Mouse (Mus musculus): ENCODE measurements around the gene Dcaf5. TPM values are rescaled to one million over a fixed set of nuclear protein-coding genes. Genes with fewer than 3 reads are reported as not detected.

Dcaf5 gene
- total and polyA plus RNA-seq, 3 experiments, result 8.2 to 13.2 (median 13.0) TPM

DNA sequence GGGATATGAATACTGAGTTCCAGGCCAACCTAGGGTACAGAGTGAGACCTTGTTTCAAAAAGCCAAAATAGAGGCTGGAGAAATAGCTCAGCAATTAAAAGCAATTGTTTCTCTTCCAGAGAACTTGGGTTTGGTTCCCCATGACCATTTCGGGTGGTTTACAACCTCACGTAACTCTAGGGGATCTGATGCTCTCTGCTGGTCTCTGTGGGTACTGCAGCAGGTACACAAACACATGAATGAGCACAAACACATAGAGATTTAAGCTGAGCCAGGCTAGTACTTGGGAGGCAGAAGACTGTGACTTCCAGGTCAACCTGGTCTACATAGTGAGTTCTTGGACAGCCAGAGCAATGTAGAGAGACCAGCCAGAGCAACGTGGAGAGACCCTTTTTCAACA lies 28.6 kb downstream of the Dcaf5 start:
- no peak overlapping the region for H3K9ac ChIP-seq (ENCODE audit: insufficient read depth, low read depth)
- DNase-seq (ENCODE audit: extremely low read depth), result peak; percentile 64
- H3K9me3 ChIP-seq (replicated peaks; ENCODE audit: low read length), result no peaks in the 10 kb centered on the region
- H3K4me3 ChIP-seq (replicated peaks in 1 of 3; ENCODE audit: low read depth in 2 of 3, low read length in 2 of 3, poor library complexity in 1 of 3), result no peak overlapping the region
- in situ Hi-C loops (cut with MboI; ENCODE audit: low pct_ligation_motif_present, low pct_unique_long_range_greater_than_20kb, low sequenced_read_pairs), result no loop called here
- no peaks in the 10 kb centered on the region for H3K4me1 ChIP-seq (ENCODE audit: control insufficient read depth in 1 of 2, insufficient read depth in 2 of 2)
- dilution Hi-C loops (cut with MboI; ENCODE audit: extremely low pct_ligation_motif_present, extremely low pct_unique_long_range_greater_than_20kb, low sequenced_read_pairs), result no loop called here
- TF ChIP-seq RAD21 (IDR thresholded peaks at IDR 0.05; ENCODE audit: low read depth, low read length), result peak; percentile 40
- TF ChIP-seq RCOR1 (conservative IDR thresholded peaks at IDR 0.05; ENCODE audit: low read depth, low read length), result no peak
- no peak for TF ChIP-seq TCF12 (IDR thresholded peaks at IDR 0.05; ENCODE audit: low read depth, low read length)
- no peak for TF ChIP-seq PAX5 (IDR thresholded peaks at IDR 0.05; ENCODE audit: low read length)
- TF ChIP-seq CTCF (conservative IDR thresholded peaks at IDR 0.05 in 1 of 2, IDR thresholded peaks at IDR 0.05 in 1 of 2; ENCODE audit: low read depth in 2 of 2, low read length in 2 of 2), result peak; percentile 67 to 70
- peak; percentile 56 for TF ChIP-seq SMC3 (IDR thresholded peaks at IDR 0.05; ENCODE audit: low read depth, low read length)
- H3K27ac ChIP-seq (ENCODE audit: insufficient read depth, low read depth), result no peak overlapping the region
- peaks cover 7% of the 10 kb centered on the region; the same call in 1 of the 2 replicates for H3K79me2 ChIP-seq (replicated peaks; ENCODE audit: control insufficient read depth, extremely low read depth, insufficient read depth, poor library complexity, severe bottlenecking)
- H3K36me3 ChIP-seq (replicated peaks in 1 of 2; ENCODE audit: control insufficient read depth in 1 of 2, insufficient read depth in 1 of 2, low read length in 1 of 2), result peaks cover 20 to 68% of the 10 kb centered on the region in 2 experiments
- no peaks in the 10 kb centered on the region for H3K27me3 ChIP-seq (replicated peaks)
- no peak overlapping the region for H3K4me2 ChIP-seq (ENCODE audit: insufficient read depth, low read depth, poor library complexity, severe bottlenecking)

DNA sequence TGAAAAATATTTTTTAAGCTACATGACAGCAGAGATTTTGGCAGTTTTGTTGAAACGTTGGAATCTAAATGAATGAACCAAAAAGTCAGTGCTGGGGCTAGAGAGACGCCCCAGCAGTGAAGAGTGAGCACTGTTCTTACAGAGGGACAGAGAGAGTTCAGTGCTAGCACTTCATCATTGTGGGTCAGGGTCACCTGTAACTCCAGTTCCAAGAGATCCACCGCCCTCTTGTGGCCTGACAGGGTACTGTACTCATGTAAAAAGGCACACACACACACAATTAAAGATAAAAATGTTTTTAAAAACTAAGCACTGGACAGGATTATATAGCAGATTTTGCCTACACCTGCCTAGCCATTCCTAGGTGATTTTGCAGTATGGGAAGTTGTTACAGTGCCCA lies 29.8 kb downstream of the Dcaf5 start:
- H3K79me2 ChIP-seq (replicated peaks; ENCODE audit: control insufficient read depth, extremely low read depth, insufficient read depth, poor library complexity, severe bottlenecking), result peaks cover 7% of the 10 kb centered on the region; the same call in 1 of the 2 replicates
- H3K4me1 ChIP-seq (ENCODE audit: control insufficient read depth in 1 of 2, insufficient read depth in 2 of 2), result no peaks in the 10 kb centered on the region
- no peak for TF ChIP-seq UBTF (IDR thresholded peaks at IDR 0.05; ENCODE audit: low read depth, low read length)
- peak; percentile 66 to 69 for TF ChIP-seq CTCF (conservative IDR thresholded peaks at IDR 0.05 in 1 of 2, IDR thresholded peaks at IDR 0.05 in 1 of 2; ENCODE audit: low read depth in 2 of 2, low read length in 2 of 2)
- no peak for TF ChIP-seq NRF1 (IDR thresholded peaks at IDR 0.05; ENCODE audit: low read depth, low read length)
- no peak for TF ChIP-seq RCOR1 (conservative IDR thresholded peaks at IDR 0.05; ENCODE audit: low read depth, low read length)
- TF ChIP-seq SMC3 (IDR thresholded peaks at IDR 0.05; ENCODE audit: low read depth, low read length), result peak; percentile 45
- TF ChIP-seq MAZ (IDR thresholded peaks at IDR 0.05; ENCODE audit: low read depth, low read length), result no peak
- no peak for TF ChIP-seq ZMIZ1 (IDR thresholded peaks at IDR 0.05; ENCODE audit: low read depth, low read length)
- peak; percentile 50 for TF ChIP-seq RAD21 (IDR thresholded peaks at IDR 0.05; ENCODE audit: low read depth, low read length)
- TF ChIP-seq ELF1 (IDR thresholded peaks at IDR 0.05; ENCODE audit: low read depth, low read length), result no peak
- no peak overlapping the region for H3K27ac ChIP-seq (ENCODE audit: insufficient read depth, low read depth)
- peaks cover 17 to 62% of the 10 kb centered on the region in 2 experiments for H3K36me3 ChIP-seq (replicated peaks in 1 of 2; ENCODE audit: control insufficient read depth in 1 of 2, insufficient read depth in 1 of 2, low read length in 1 of 2)
- no peak overlapping the region for H3K4me2 ChIP-seq (ENCODE audit: insufficient read depth, low read depth, poor library complexity, severe bottlenecking)
- H3K9me3 ChIP-seq (replicated peaks; ENCODE audit: low read length), result no peaks in the 10 kb centered on the region
- no peaks in the 10 kb centered on the region for H3K27me3 ChIP-seq (replicated peaks)
- DNase-seq (ENCODE audit: extremely low read depth), result peak; percentile 52
- H3K4me3 ChIP-seq (replicated peaks in 1 of 3; ENCODE audit: low read depth in 2 of 3, low read length in 2 of 3, poor library complexity in 1 of 3), result no peak overlapping the region
- no peak overlapping the region for H3K9ac ChIP-seq (ENCODE audit: insufficient read depth, low read depth)
- in situ Hi-C loops (cut with MboI; ENCODE audit: low pct_ligation_motif_present, low pct_unique_long_range_greater_than_20kb, low sequenced_read_pairs) (no loop called here), dilution Hi-C loops (cut with MboI; ENCODE audit: extremely low pct_ligation_motif_present, extremely low pct_unique_long_range_greater_than_20kb, low sequenced_read_pairs) (no loop called here)

DNA sequence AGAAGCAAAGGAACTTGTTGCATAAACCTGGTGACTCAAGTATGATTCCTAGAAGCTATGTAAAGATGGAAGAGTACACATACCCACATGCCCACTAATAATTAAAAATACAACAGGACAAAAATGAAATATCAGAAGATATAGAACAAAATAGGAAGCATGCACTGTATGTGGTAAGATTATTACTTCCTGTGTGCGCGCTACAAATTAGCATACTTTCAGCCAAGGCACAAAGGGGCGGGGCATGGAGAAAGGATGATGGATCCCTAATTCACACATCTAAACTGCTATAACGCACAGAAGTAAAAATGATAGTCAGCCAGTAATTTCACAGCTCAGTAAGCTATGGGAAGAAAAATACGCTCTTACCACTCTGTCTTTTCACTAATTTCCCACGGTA lies 32.3 kb downstream of the Dcaf5 start:
- no peak for DNase-seq (ENCODE audit: extremely low read depth)
- no peak overlapping the region for H3K9ac ChIP-seq (ENCODE audit: insufficient read depth, low read depth)
- no peak overlapping the region for H3K27ac ChIP-seq (ENCODE audit: insufficient read depth, low read depth)
- H3K79me2 ChIP-seq (replicated peaks; ENCODE audit: control insufficient read depth, extremely low read depth, insufficient read depth, poor library complexity, severe bottlenecking), result peaks cover 4% of the 10 kb centered on the region; the same call in 1 of the 2 replicates
- H3K4me2 ChIP-seq (ENCODE audit: insufficient read depth, low read depth, poor library complexity, severe bottlenecking), result no peak overlapping the region
- no peaks in the 10 kb centered on the region for H3K27me3 ChIP-seq (replicated peaks)
- no peak overlapping the region for H3K4me3 ChIP-seq (replicated peaks in 1 of 3; ENCODE audit: low read depth in 2 of 3, low read length in 2 of 3, poor library complexity in 1 of 3)
- H3K4me1 ChIP-seq (ENCODE audit: control insufficient read depth in 1 of 2, insufficient read depth in 2 of 2), result no peaks in the 10 kb centered on the region
- dilution Hi-C loops (cut with MboI; ENCODE audit: extremely low pct_ligation_motif_present, extremely low pct_unique_long_range_greater_than_20kb, low sequenced_read_pairs) (no loop called here), in situ Hi-C loops (cut with MboI; ENCODE audit: low pct_ligation_motif_present, low pct_unique_long_range_greater_than_20kb, low sequenced_read_pairs) (no loop called here)
- no peaks in the 10 kb centered on the region for H3K9me3 ChIP-seq (replicated peaks; ENCODE audit: low read length)
- no peak for TF ChIP-seq ZMIZ1 (IDR thresholded peaks at IDR 0.05; ENCODE audit: low read depth, low read length)
- TF ChIP-seq CHD1 (IDR thresholded peaks at IDR 0.05; ENCODE audit: low read depth, low read length), result no peak
- TF ChIP-seq TBP (conservative IDR thresholded peaks at IDR 0.05; ENCODE audit: low read depth, low read length), result no peak
- TF ChIP-seq MAFK (IDR thresholded peaks at IDR 0.05; ENCODE audit: insufficient replicate concordance, low read length), result no peak
- TF ChIP-seq NELFE (IDR thresholded peaks at IDR 0.05; ENCODE audit: low read depth, low read length), result no peak
- no peak for TF ChIP-seq E2F4 (IDR thresholded peaks at IDR 0.05; ENCODE audit: insufficient replicate concordance, low read depth, low read length)
- no peak for TF ChIP-seq ZKSCAN1 (IDR thresholded peaks at IDR 0.05; ENCODE audit: borderline replicate concordance, low read depth, low read length)
- H3K36me3 ChIP-seq (replicated peaks in 1 of 2; ENCODE audit: control insufficient read depth in 1 of 2, insufficient read depth in 1 of 2, low read length in 1 of 2), result peaks cover 20 to 65% of the 10 kb centered on the region in 2 experiments

Measured in CH12.LX (cell line).